Mouse (Mus musculus): ENCODE data around the gene Ccdc62.
A peak's percentile ranks its signal among the peaks of the same experiment; 100 is the strongest.

Gene Ccdc62

DNA sequence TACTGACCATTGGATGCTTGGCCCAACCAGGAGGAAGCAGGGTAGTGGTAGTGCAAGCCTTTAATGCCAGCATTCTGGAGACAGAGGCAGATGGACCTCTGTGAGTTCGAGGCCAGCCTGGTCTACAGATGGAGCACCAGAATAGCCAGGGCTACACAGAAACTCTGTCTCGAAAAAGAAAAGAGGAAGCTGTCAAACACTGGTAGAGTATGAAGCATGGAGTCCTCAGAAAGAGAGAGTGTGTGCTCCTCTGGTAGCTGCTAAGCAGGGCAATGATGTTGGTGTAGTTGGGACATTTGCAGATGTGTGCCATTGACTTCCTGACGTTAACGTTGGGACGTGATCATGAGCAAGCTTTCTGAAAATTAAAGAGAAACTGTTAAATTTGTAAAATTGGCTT, 8.0 kb downstream of the Ccdc62 start:
- DNase-seq = no peak

DNA sequence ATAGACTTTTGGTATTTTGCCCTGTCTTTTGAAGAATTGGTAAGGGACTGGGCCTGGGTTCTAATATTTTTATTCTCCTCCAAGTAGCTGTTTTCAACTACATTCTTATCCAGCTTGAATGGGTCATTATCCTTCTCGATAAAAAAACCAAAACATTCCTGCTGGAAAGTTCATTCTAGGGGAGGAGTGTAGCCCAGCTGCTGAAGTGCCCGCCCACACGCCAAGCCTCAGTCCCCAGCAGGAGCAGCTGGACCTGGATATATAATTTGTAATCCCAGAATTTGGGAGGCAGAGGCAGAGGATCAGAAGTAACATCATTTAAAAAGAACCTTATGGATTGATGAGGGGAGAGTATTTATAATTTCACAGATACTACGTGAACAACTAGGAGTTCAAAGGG, 16.1 kb downstream of the Ccdc62 start:
- no peak for DNase-seq

DNA sequence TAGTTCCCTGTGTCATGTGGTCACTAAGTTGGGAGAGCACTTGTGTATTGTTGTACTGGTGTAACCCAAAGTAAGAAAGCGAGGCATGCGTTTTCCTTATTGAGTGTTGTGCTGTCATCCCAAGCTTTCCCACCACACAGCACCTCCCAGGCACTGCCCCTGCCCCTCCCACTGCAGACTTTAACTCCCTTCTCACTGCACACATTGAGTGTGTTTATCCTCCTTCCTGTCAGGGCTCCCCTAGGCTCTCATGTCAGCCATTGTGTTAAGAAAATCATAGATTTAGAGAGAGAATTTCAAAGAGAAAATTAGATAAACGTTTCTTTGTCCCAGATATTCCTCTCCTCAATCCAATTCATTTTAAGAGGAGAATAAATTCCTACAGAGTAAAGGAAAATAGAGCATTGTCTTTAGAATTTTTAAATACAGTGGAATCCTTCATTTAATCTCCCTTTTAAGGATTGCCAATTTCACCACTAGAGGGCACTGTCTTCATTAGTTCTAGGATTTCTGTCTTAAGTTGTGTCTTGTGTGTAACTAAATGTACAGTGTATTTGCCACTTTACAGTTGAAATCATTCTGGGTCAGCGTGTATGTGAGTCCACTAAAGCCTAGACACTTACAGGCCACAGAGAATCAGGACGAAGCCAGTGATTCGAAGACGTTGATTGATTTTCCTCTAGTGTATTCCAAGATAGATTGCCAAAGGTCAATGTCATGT, 16.7 kb downstream of the Ccdc62 start:
- peak; percentile 50 for DNase-seq

DNA sequence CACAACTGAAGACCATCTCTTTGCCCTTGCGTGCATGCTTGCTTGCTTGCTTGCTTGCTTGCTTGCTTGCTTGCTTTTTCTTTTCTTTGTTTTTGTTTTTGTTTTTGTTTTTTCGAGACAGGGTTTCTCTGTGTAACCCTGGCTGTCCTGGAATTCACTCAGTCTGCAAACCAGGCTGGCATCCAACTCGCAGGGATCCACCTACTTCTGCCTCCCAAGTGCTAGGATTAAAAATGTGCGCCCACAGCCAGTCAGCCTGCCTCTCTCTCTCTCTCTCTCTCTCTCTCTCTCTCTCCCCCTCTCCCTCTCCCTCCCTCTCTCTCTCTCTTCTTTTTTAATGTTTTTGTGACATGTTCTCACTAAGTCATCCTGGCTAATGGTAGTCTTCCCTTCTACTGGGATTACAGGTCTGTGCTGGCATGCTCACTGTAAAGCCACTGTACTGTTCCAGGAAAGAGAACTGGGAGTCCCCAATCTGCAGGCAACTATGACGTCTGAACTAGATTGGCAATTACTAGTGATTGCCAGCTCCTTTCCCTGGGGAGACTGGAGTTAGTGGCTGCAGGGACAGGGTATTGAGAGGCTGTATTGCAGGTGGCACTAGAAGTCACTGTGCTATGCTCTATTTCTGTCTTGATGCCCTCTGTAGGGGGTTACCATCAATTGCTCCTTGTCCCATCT, 22.0 kb downstream of the Ccdc62 start:
- DNase-seq = no peak

DNA sequence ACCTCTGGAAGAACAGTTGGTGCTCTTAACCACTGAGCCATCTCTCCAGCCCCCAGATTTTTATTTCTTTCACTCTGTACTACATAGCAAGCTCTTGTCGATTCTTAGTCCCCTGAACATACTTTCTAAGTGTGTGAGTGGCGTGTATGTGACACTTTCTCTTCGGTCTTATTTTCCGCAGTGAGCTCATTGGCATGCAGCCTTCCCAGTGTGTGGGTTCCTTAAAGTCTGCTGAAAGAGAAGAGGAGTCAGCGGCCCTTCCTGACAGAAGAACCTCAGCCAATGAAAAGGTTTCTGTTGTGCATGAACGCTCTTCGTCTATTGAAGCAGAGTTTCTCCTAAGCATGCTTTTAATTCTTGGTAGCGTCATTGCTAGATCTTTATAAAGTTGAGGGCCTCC, 26.7 kb downstream of the Ccdc62 start:
- DNase-seq = no peak

DNA sequence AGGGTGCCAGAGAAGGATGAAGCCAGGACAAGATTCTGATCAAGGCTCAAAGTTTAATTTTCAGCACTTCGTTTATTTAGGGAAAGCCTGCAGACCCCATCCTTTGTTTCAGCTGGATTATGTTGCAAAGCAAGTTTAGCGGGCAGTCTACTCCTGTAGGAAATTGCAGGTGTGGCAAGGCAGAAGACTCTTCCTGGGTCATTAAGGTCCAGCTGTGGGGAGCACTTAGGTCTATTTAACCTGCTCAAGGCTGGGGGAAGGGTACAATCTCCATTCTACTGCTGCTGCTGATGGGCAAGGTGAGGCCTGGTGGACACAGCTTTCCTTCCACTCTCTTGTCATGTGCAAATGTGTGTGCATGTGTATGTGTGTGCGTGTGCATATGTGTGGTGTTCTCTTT, 28.5 kb downstream of the Ccdc62 start:
- no peak for DNase-seq

DNA sequence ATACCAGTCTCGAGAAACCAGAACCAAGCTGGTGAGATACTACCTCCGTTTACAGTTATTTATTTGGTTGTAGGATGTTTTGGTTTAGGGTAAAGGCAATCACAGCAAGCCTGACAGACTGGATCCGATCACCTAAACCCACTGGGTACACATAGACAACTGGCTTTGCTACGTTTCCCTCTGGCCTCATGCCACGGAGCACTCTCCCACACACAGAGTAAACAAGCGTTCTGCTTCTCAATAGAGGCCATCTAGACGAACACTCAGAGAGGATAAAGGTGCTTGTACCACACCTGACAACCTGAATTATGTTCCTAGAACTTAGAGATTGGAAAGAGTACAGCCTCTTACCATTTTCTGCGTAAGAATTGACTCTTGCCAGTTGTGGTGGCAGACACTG, 29.6 kb downstream of the Ccdc62 start:
- DNase-seq = no peak

DNA sequence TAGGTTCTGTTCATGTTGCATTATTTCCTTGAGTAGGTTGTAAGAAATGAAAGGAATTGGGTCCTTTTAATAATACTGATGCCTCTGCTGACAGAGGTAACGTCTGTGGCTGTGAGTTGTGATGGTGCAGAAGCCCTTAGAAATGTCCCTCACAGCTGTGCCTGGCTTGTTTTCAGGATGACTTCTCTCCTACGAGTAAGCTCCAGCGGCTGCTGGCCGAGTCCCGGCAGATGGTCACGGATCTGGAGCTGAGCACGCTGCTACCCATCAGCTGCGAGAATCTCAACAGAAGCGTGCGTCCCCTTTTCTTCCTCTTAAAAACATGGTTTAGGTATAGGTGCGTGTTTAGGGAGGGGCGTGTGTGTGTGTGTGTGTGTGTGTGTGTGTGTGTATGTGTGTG, 30.6 kb downstream of the Ccdc62 start:
- DNase-seq = no peak

DNA sequence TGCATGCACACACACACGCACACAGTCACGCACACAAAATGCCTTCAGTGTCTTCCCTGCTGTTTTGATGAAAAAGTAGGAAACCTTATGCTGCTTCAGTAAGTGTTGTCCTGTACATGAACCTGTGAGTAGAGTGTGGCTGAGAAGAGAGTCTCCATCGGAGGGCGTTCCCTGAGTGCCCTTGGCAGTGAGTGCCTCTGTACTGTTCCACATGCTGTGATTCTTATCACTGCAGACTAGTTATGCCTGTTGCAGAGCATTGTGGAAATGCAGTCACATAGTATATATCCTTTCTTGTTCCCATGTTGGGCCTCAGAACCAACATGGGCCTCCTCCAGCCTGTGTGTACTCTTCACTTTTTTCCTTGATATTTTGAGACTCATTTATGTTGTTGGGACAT, 33.7 kb downstream of the Ccdc62 start:
- no peak for DNase-seq

DNA sequence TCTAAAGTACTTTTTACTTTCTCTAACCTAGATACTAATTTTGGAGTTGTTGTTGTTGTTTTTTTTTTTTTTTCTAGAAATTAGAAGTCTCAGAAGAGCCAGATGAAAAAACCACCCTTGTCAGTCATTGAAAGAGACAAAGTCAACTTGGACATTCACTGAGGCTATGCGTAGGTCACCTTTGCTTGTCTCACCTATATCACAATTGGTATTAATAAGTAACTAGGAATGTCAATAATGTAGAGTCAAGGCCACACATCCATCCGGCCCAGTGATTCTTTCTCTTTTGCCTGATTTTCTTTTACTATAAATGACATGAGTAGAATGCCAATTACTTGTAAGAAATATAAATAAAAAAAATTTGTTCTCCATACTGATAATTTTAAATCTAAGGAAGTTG, 36.3 kb downstream of the Ccdc62 start:
- DNase-seq = no peak

DNA sequence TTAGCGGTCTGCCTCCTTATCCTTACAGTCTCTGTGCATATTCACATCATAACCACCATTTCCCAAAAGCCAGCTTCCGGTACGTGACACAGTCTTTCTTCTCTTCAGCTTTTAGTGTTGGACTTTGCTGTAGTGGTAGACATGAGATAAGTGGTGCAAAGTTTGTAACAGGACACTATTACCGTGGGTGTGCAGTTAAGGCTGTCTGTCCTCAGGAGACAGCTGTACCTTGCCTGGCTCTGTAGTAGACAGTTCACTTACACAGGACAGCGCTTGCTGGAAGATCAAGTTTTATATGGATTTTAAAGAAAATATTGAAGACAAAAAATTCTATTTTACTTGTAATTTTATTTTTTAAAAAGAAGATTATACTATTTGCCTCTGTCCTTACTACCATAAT, 38.0 kb downstream of the Ccdc62 start:
- DNase-seq = no peak

DNA sequence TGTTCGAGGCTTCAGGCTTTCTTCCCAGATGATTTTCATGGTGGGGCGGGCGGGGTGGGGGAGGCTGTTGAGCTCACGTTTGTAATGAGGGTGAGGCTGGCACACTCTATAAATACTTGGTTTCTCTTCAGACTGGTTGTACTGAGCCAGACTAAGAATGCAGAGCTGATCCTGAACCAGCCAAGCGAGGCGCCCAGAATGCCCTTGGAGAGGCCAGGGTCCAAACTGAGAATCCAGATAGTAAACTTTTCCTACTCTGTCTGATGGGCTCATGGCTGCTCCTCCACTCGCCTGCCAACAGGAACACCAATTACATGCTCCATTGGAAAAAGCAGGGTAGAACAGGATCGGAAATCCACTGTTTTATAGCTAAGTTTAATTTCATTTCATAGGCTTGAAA, 38.7 kb downstream of the Ccdc62 start:
- DNase-seq = no peak

DNA sequence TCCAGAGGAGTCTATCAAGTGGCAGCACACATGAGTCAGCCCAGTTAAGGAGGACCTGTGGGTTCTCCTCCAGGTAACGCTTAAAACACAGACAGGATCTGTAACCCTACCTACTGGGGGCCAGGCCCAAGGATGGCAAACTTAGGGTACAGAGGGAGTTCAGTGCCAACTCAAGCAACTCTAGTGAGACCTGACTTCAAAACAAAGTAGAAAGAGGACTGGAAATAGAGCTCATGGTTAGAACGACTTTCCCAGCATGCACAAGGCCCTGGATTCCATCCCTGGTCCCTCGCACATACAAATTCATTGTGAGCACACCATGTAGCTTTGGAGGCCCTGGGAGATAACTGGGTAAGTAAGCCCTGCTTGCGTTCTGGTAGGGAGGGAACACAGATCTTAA, 40.1 kb downstream of the Ccdc62 start:
- DNase-seq = no peak

DNA sequence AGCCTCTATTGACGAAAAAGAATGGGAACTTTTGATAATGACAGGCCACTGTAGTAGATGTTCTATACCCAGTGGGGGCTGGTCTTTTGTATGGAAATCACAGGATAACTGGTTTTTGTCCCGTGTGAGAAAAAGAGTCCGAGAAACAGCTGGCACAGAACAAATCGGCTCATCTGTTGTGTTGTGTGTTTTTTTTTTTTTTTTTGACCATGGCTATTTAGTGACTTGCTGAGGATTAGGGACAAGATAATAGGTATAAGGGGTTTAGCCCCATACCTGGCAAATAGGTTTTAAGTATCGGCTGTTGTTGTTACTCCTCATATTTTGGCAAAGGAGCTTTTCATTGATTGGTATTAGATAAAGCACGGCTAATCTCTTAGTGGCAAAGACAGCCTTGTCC, 42.0 kb downstream of the Ccdc62 start:
- DNase-seq = no peak

DNA sequence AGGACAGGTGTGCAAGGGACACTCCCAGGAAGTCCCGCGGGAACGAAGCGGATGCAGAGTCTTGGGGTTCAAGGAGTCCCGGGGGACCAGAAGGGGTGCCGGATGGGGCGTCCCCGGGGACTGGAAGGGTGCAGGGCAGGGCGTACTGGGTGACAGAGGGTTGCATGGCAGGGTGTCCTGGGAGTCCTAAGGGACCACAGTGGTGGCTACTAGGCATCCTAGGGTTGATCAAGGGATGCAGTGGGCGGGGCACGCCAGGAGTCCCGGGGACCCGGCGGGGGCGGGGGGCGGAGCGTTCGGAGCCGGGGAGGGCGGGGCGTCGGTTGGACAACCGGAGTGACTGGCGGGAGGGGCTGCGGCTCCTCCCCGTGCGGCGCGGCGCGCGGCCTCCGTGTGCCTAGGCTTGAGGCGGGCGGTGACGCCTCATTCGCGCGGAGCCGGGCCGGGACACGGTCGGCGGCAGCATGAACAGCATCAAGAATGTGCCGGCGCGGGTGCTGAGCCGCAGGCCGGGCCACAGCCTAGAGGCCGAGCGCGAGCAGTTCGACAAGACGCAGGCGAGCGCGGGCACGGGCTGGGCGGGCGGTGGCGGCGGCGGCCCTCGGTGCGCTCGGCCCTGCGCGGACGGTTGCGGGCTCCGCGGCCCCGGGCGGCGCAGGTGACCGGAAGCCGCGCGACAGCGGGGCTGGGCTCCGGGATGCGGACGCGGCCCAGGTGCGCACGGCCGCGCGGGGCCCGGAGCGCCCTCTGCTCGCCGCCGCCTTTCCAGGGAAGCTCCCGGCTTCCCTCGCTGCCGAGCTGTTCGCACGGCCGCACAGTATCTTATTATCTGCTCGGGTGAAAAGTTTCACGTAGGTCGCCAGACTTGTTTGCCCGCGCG, 43.1 kb downstream of the Ccdc62 start, which contains the start of gene Hip1r:
TSS of gene Hip1r (plus strand) at position 330 of the 880 bp plus-strand sequence.
- peak; percentile 86 for DNase-seq

DNA sequence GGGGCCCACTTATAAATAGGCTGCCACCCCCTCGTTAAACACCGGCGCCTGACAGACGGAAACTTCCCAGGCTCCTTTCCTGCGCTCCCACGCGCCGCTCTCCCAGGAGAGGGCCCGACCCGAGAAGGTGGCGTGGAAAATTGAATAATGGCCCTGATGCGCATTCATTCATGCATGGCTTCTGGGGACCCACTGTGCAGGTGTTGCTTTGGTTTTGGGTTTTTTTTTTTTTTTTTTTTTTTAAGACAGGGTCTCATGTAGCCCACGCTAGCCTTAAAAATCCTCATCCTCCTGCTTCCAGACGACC, 43.7 kb downstream of the Ccdc62 start:
- DNase-seq = peak; percentile 32

DNA sequence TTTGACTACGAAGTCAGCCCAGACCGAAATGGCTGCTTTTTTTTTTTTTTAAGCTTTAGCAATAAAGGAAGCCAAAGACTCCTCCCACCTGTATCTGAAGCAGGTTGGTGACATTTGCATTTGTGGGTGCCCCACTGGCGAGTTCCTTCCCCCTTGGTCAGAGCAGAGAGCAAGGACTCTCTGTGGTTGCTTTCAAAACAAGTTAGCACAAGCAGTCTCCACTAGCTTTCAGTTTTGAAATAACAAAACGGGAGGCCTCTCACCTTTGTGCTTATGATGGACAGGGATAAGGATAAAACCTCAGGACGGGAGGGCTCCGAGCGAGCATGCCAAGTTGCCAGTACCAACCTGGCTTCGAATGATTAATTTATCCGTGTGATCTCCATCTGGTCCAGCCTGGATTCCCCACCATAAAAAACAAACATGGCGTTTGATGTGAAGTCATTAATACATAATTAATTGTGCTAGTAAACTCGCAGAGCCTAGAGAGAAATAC, 44.2 kb downstream of the Ccdc62 start:
- peak; percentile 35 for DNase-seq

DNA sequence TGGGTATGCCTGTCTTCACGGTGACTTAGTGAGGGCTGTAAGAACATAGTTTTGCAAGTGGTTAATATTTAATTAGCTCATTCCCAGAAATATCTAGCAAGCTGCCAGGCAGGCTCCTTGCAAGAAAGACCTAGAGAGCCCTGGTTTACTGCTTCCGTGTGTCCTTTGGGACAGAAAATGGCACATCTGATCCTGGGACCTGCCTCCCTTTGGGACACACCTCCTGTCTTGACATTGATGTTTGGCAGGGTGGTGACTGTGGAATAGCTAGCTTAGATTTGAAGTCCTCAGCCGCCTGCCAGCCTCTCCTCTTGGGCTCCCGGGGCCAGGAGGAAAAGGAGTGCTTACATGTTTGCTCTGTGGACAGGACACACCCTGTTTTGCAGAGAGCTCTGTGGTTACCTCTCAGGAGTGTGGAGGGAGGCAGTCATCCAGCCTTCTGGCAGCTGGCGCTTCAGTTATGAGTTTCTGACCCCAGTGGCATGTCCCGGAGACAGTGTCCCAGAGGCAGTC, 45.2 kb downstream of the Ccdc62 start:
- DNase-seq = peak; percentile 62

DNA sequence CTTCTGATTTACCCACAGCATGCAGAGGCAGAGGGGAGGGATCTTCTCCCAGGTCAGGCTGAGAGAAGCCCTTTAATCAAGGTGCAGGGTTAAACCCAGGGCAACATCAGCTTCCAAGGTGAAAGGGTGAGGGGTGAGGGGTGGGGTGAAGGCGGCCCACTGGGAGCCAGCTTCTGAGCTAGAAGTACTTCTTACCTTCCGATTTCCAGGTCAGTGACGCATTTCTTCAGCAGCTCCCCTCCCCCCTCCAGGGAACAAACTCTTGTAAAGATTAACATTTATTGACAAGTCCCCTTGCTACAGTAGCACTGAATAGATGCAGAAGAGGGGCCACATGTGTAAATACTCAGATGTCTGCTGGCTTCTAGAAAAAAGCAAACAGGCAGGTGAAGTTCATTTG, 46.8 kb downstream of the Ccdc62 start:
- DNase-seq = no peak

DNA sequence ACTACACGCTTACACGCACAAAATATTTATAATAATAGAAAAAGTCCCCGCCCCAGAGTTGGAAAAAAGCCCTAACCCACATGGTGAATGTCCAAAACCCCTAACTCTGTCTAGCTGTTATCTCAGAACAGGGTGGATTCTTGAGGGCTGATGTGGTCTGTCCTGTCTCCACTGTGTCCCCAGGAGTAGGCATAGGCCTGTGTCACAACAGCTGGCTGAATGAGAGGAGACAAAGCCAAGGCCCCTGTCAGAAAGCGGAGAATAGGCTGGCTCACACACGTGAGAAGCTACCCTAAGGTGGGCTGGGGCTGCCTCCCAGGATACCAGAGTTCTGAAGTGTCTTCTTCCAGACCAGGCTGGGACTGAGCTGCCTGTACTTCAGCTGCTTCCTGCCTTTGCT, 47.7 kb downstream of the Ccdc62 start:
- DNase-seq = no peak

DNA sequence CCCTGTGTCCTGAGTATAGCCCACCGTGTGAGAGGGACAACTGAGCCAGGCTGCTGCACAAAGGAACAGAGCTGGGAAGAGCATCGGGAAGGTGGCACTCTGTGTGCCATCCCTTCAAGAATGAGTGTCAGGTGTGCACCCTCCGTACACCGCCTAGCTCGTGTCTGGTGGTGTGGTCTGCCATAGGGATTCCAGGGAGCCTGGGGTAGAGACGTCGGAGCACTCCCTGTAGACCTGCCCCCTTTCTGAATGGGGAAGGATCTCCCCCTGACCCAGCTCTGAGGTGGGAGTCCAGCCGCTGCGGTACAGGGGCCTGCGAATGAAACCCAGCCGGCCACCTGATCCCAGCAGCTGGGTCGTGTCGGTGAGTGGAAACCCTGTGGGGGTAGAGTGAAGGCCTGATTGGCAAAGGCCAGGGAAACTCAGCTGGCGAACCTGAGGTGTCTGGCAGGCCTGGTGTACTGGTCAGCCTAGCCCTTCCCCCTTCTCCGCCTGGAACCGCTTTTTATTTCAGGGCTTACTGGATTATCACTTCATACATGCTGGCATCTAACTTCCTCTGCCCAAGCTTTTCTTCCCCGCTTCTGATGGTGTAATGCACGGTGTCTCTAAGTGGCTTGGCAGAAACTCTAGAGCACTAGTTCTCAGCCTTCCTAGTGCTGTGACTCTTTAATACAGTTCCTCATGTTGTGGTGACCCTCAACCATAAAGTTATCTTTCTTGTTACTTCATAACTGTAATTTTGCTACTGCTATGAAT, 48.9 kb downstream of the Ccdc62 start:
- DNase-seq = no peak

DNA sequence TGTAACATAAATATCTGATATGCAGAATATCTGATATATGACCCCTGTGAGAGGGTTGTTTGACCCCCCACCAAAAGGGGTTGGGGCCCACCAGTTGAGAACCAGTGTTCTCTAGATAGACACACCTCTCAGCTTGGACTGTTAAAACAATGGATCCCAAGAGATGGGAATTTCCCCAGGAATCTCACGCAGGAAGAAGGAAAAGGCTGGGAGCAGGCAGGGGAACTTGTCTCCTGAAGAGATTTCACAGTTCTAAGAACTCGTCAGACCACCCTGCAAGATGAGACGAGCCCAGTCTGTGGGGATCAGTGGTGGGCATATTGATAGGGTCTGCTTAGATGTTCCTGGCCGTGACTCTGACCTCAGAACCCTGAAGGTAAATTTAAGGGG, 49.5 kb downstream of the Ccdc62 start:
- DNase-seq = no peak

Data from lung, postnatal 14 days (tissue).